13 mouse cellular contexts compared by ENCODE assay signal in genomic region chr1:43256078-43256477, GRCm38 (mm10).
"Had no signal": no experiment of that assay in that cellular context is flagged by ENCODE, and none has a peak within 500 bp of the region (broad histone marks: within the 10 kb centered on the region; RNA-seq: fewer than 3 reads in every experiment).

No protein-coding gene starts in this region.

- ATAC-seq: liver, embryonic 12.5 days; midbrain, embryonic 16.5 days had no signal

- H3K36me3 ChIP-seq: kidney, embryonic 15.5 days; limb, embryonic 15.5 days; liver, embryonic 12.5 days; midbrain, embryonic 10.5 days had no signal

- H3K4me2 ChIP-seq: kidney, embryonic 15.5 days; limb, embryonic 15.5 days; liver, embryonic 12.5 days; lung, embryonic 14.5 days had no signal

- H3K4me3 ChIP-seq: kidney, embryonic 15.5 days; limb, embryonic 15.5 days; liver, embryonic 12.5 days; midbrain, embryonic 10.5 days had no signal

- H3K9ac ChIP-seq: kidney, embryonic 15.5 days; limb, embryonic 15.5 days; liver, embryonic 12.5 days; lung, embryonic 14.5 days had no signal

- H3K27ac ChIP-seq: kidney, embryonic 15.5 days; limb, embryonic 15.5 days; liver, embryonic 12.5 days; midbrain, embryonic 10.5 days; stomach, postnatal 0 days had no signal

- H3K4me1 ChIP-seq: limb, embryonic 15.5 days; liver, embryonic 12.5 days; midbrain, embryonic 10.5 days had no signal

- H3K27me3 ChIP-seq: kidney, embryonic 15.5 days; limb, embryonic 15.5 days; liver, embryonic 12.5 days had no signal

- DNase-seq: kidney, postnatal 14 days; layer of hippocampus, postnatal 36 days; lung, embryonic 14.5 days; lung, postnatal 10 days; lung, postnatal 4 days; right cerebral cortex, postnatal 14 days; thymus, postnatal 4 days had no signal

- H3K9me3 ChIP-seq: kidney, embryonic 15.5 days; limb, embryonic 15.5 days; liver, embryonic 12.5 days; midbrain, embryonic 10.5 days had no signal
